Mouse (Mus musculus): ENCODE measurements at regions not wholly inside any gene's neighbourhood (a gene's known extent, or its start where the extent isn't known, plus 50 kb on each side); places are given as distances from the start of the nearest gene placed in this dataset.

DNA sequence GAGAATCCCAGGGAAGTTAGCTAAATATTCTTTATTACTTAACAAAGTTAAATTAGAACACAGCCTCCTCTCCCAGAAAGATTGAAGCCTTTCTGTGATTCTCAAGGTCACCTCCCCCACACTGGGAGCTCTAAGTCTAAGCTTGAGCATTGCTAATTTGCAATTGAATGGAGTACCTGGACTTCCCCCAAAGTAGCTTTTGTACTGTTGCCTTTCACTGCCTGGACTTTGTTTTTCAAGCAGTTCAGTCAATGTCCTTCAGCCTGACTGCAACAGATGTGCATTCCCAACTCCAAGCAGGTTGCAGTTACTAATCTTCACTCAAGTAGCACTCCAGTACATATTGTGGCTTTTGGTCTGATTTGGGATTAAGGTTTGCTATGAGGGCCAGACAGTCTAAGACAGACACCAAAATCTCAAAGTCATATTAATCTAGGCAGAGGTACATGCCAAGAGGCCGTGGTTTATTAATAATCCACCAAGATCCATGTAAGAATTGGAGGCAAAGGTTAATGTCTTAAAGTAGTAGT lies 1142.8 kb downstream of the Nxph1 start:
- peak; percentile 97 for DNase-seq (ENCODE audit: low read depth, low spot score)

DNA sequence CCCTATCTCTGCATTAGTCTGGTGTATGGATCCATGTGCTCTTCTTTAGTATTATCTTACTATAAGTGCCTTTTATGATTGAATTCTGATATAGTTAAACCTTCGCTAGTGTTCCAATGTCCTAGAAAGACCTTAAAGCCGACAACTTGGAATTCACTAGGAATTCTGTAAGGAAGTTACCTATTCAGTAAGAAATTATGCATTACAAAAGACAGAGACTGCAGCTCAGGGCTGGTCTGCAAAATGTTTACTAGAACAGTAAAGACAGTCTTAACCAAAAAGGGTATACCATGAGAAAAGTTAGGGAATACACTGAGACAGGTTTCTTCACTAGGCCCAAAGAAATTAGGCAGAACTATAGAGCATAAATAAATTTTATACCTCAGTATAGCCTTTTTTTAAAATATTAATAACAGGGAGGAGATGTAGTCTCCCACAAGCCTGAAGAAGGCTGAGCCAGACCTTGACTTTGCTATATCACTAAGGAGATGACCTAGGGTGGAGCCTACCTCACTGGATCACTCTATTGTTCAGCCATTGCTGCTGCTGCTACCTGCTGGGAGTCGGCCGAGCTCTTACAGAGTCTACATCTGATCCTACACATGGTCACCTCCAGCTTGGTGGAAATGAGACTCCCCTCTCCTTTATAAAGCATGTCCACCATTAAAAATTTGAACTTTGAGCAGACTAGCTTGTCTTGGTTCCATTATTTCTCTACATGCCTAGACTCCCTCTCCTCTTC lies 1143.9 kb downstream of the Nxph1 start:
- peak; percentile 93 for DNase-seq (ENCODE audit: low read depth, low spot score)
